Mouse (Mus musculus) lung, embryonic 15.5 days (tissue): ENCODE measurements around the gene Csdc2. TPM values are rescaled to one million over a fixed set of nuclear protein-coding genes. Genes with fewer than 3 reads are reported as not detected.
A peak's percentile ranks its signal among the peaks of the same experiment; 100 is the strongest.

ENCODE experiments used
- ATAC-seq: fragments of 200-750 bp; cut with Nextera tagmentation; 2 replicates; pipeline ENCODE4 v1.8.0; 2017; ENCODE audit warnings: moderate number of reproducible peaks, borderline replicate concordance; ENCODE audit not compliant: low FRiP score, low TSS enrichment; ENCODE audit errors: extremely low read depth
- H3K27ac ChIP-seq: fragments of 300-500 bp; sonication (generic); 2 replicates; pipeline ENCODE4 v1.5.1; 2015; ENCODE audit warnings: moderate library complexity, mild to moderate bottlenecking, inconsistent platforms
- H3K27me3 ChIP-seq: fragments of 300-500 bp; sonication (generic); 2 replicates; pipeline ENCODE4 v1.6.1; 2015; ENCODE audit warnings: inconsistent platforms
- H3K36me3 ChIP-seq: fragments of 300-500 bp; sonication (generic); 2 replicates; pipeline ENCODE4 v1.6.1; 2015; ENCODE audit warnings: inconsistent platforms
- H3K4me1 ChIP-seq: fragments of 300-500 bp; sonication (generic); 2 replicates; pipeline ENCODE4 v1.6.1; 2015; ENCODE audit warnings: inconsistent platforms
- H3K4me2 ChIP-seq: fragments of 300-500 bp; sonication (generic); 2 replicates; pipeline ENCODE4 v1.6.1; 2015; ENCODE audit warnings: inconsistent platforms, mild to moderate bottlenecking, moderate library complexity
- H3K4me3 ChIP-seq: fragments of 300-500 bp; sonication (generic); 2 replicates; pipeline ENCODE4 v1.5.1; 2015; ENCODE audit warnings: mild to moderate bottlenecking, inconsistent platforms
- H3K9ac ChIP-seq: fragments of 300-500 bp; sonication (generic); 2 replicates; pipeline ENCODE4 v1.6.1; 2015; ENCODE audit warnings: inconsistent platforms
- H3K9me3 ChIP-seq: fragments of 300-500 bp; sonication (generic); 2 replicates; pipeline ENCODE4 v1.6.1; 2016; ENCODE audit warnings: inconsistent platforms
- WGBS: fragments of 180-500 bp; shearing (Covaris S2); methylation state at CpG from one replicate; pipeline ENCODE4 v1.1.7; 2015; 5-methylcytosine and 5-hydroxymethylcytosine counted together
- polyA plus RNA-seq: library from polyadenylated mRNA; unstranded; fragments of >200 nt; fragmentation: Nextera tagmentation; extraction: Ambion mirVana; gene quantifications from 2 replicates; pipeline ENCODE4 v1.2.1, GENCODE M21; 2015

Csdc2 gene
- 9.0 and 11.2 TPM in 2 replicates for polyA plus RNA-seq

GRCm38 (mm10) chr15:81936679-81937078, at the start of gene Csdc2:
Gene Csdc2, plus strand, starts transcription at chr15:81936759.
- peak; percentile 55; the same call in 1 of the 2 replicates for ATAC-seq
- 1% methylated on average over 10 of the region's 12 CpGs for WGBS

GRCm38 (mm10) chr15:81886795-81887550, 49.6 kb upstream of the Csdc2 start:
- Histone ChIP-seq H3K4me3 (no peak overlapping the region), H3K4me1 (no peaks in the 10 kb centered on the region), H3K36me3 (peaks cover 22% of the 10 kb centered on the region), H3K27ac (no peak overlapping the region), H3K9ac (no peak overlapping the region), H3K4me2 (no peak overlapping the region), H3K27me3 (no peaks in the 10 kb centered on the region), H3K9me3 (no peaks in the 10 kb centered on the region)
- ATAC-seq = no peak
- WGBS = 94% methylated on average over 6 of the region's 6 CpGs

More at GRCm38 (mm10) chr15:81936679-81937078, at the start of gene Csdc2:
- no peaks in the 10 kb centered on the region for H3K36me3 ChIP-seq
- peak within 1 kb of the TSS; percentile 72 for H3K27ac ChIP-seq
- H3K9ac ChIP-seq = peak within 1 kb of the TSS; percentile 17
- H3K9me3 ChIP-seq = no peaks in the 10 kb centered on the region
- peaks cover 25% of the 10 kb centered on the region for H3K4me1 ChIP-seq
- H3K4me3 ChIP-seq = peak within 1 kb of the TSS; percentile 39
- peak within 1 kb of the TSS; percentile 61 for H3K4me2 ChIP-seq
- H3K27me3 ChIP-seq = peaks cover 7% of the 10 kb centered on the region; the same call in 1 of the 2 replicates

- no peak for ATAC-seq
- Histone ChIP-seq H3K4me3 (no peak overlapping the region), H3K9ac (no peak overlapping the region), H3K36me3 (peaks cover 34% of the 10 kb centered on the region), H3K9me3 (no peaks in the 10 kb centered on the region), H3K4me1 (no peaks in the 10 kb centered on the region), H3K27me3 (no peaks in the 10 kb centered on the region), H3K4me2 (no peak overlapping the region), H3K27ac (no peak overlapping the region)
- WGBS = 85% methylated on average over 7 of the region's 7 CpGs
Observed at GRCm38 (mm10) chr15:81889175-81889574, 47.4 kb upstream of the Csdc2 start.

GRCm38 (mm10) chr15:81891140-81891802, 45.3 kb upstream of the Csdc2 start:
- 84% methylated on average over 7 of the region's 7 CpGs for WGBS
- H3K36me3 ChIP-seq = peaks cover 49% of the 10 kb centered on the region
- no peak for ATAC-seq
- no peak overlapping the region for H3K9ac ChIP-seq
- H3K4me1 ChIP-seq = no peaks in the 10 kb centered on the region
- H3K27me3 ChIP-seq = no peaks in the 10 kb centered on the region
- no peak overlapping the region for H3K4me2 ChIP-seq
- no peak overlapping the region for H3K27ac ChIP-seq
- no peak overlapping the region for H3K4me3 ChIP-seq
- H3K9me3 ChIP-seq = no peaks in the 10 kb centered on the region

- no peaks in the 10 kb centered on the region for H3K9me3 ChIP-seq
- 86% methylated on average over 8 of the region's 8 CpGs for WGBS
- H3K36me3 ChIP-seq = peaks cover 54% of the 10 kb centered on the region
- no peak for ATAC-seq
- no peak overlapping the region for H3K4me3 ChIP-seq
- H3K27me3 ChIP-seq = no peaks in the 10 kb centered on the region
- no peaks in the 10 kb centered on the region for H3K4me1 ChIP-seq
- H3K4me2 ChIP-seq = no peak overlapping the region
- no peak overlapping the region for H3K27ac ChIP-seq
- H3K9ac ChIP-seq = no peak overlapping the region
Observed at GRCm38 (mm10) chr15:81891822-81892580, 44.6 kb upstream of the Csdc2 start.

GRCm38 (mm10) chr15:81894002-81894401, 42.6 kb upstream of the Csdc2 start:
- H3K9me3 ChIP-seq = no peaks in the 10 kb centered on the region
- H3K27me3 ChIP-seq = no peaks in the 10 kb centered on the region
- peaks cover 57% of the 10 kb centered on the region for H3K36me3 ChIP-seq
- H3K4me1 ChIP-seq = no peaks in the 10 kb centered on the region
- 73% methylated on average over 1 of the region's 1 CpGs for WGBS
- 0 out of 2 replicates have a peak overlapping the region, but pooled peaks have one; percentile 4 for H3K27ac ChIP-seq
- no peak overlapping the region for H3K4me3 ChIP-seq
- H3K9ac ChIP-seq = no peak overlapping the region
- no peak overlapping the region for H3K4me2 ChIP-seq
- peak; percentile 52 for ATAC-seq

GRCm38 (mm10) chr15:81896407-81896806, 40.2 kb upstream of the Csdc2 start:
- Histone ChIP-seq H3K27ac (no peak overlapping the region), H3K9me3 (no peaks in the 10 kb centered on the region), H3K4me1 (no peaks in the 10 kb centered on the region), H3K36me3 (peaks cover 60% of the 10 kb centered on the region), H3K9ac (no peak overlapping the region), H3K27me3 (no peaks in the 10 kb centered on the region), H3K4me2 (no peak overlapping the region), H3K4me3 (no peak overlapping the region)
- no peak for ATAC-seq
- 92% methylated on average over 2 of the region's 2 CpGs for WGBS

- ATAC-seq = no peak
- peaks cover 56% of the 10 kb centered on the region for H3K36me3 ChIP-seq
- no peak overlapping the region for H3K4me3 ChIP-seq
- no peaks in the 10 kb centered on the region for H3K4me1 ChIP-seq
- no peaks in the 10 kb centered on the region for H3K27me3 ChIP-seq
- WGBS = 83% methylated on average over 5 of the region's 5 CpGs
- no peak overlapping the region for H3K27ac ChIP-seq
- H3K9ac ChIP-seq = no peak overlapping the region
- H3K4me2 ChIP-seq = no peak overlapping the region
- H3K9me3 ChIP-seq = no peaks in the 10 kb centered on the region
Observed at GRCm38 (mm10) chr15:81897607-81898285, 38.8 kb upstream of the Csdc2 start.

GRCm38 (mm10) chr15:81898751-81899150, 37.8 kb upstream of the Csdc2 start:
- WGBS = 80% methylated on average over 2 of the region's 2 CpGs
- no peak overlapping the region for H3K4me2 ChIP-seq
- H3K9me3 ChIP-seq = no peaks in the 10 kb centered on the region
- no peak overlapping the region for H3K9ac ChIP-seq
- no peak overlapping the region for H3K27ac ChIP-seq
- H3K27me3 ChIP-seq = no peaks in the 10 kb centered on the region
- no peak overlapping the region for H3K4me3 ChIP-seq
- no peaks in the 10 kb centered on the region for H3K4me1 ChIP-seq
- peaks cover 57% of the 10 kb centered on the region for H3K36me3 ChIP-seq
- ATAC-seq = no peak

- H3K36me3 ChIP-seq = peaks cover 77% of the 10 kb centered on the region
- H3K4me1 ChIP-seq = no peaks in the 10 kb centered on the region
- H3K27ac ChIP-seq = no peak overlapping the region
- ATAC-seq = no peak
- no peak overlapping the region for H3K9ac ChIP-seq
- H3K4me3 ChIP-seq = no peak overlapping the region
- 37% methylated on average over 2 of the region's 2 CpGs for WGBS
- H3K4me2 ChIP-seq = no peak overlapping the region
- H3K9me3 ChIP-seq = no peaks in the 10 kb centered on the region
- H3K27me3 ChIP-seq = no peaks in the 10 kb centered on the region
Observed at GRCm38 (mm10) chr15:81904939-81905338, 31.6 kb upstream of the Csdc2 start.

- no peak for ATAC-seq
- 71% methylated on average over 8 of the region's 8 CpGs for WGBS
Observed at GRCm38 (mm10) chr15:81907953-81908352, 28.6 kb upstream of the Csdc2 start.

More at GRCm38 (mm10) chr15:81907953-81908352, 28.6 kb upstream of the Csdc2 start:
- Histone ChIP-seq H3K4me1 (no peaks in the 10 kb centered on the region), H3K9ac (no peak overlapping the region), H3K27me3 (no peaks in the 10 kb centered on the region), H3K4me2 (no peak overlapping the region), H3K4me3 (no peak overlapping the region), H3K36me3 (peaks cover 85% of the 10 kb centered on the region), H3K27ac (no peak overlapping the region), H3K9me3 (no peaks in the 10 kb centered on the region)
